Mouse (Mus musculus) gastrocnemius, adult 18-20 months (tissue): ENCODE data around the gene Usp35. TPM values are rescaled to one million over a fixed set of nuclear protein-coding genes. Genes with fewer than 3 reads are reported as not detected.
A peak's percentile ranks its signal among the peaks of the same experiment; 100 is the strongest.

Source experiments
- DNase-seq: peaks from one replicate; pipeline ENCODE4 v3.0.0; 2021; ENCODE audit warnings: low spot score
- long read RNA-seq, 2 experiments: library from polyadenylated mRNA; stranded (forward); transcript quantifications; one replicate each; pipeline ENCODE4 v2.0.0; 2021
- total RNA-seq, 2 experiments: library from RNA; stranded (reverse); gene quantifications; 2 replicates each; pipeline ENCODE4 v1.2.3; 2021

Usp35 gene
- total RNA-seq = under 1 TPM; 0.31 to 0.43 TPM
- long read RNA-seq, experiment 1 = 0 reads
- long read RNA-seq, experiment 2 = 0 reads

DNA sequence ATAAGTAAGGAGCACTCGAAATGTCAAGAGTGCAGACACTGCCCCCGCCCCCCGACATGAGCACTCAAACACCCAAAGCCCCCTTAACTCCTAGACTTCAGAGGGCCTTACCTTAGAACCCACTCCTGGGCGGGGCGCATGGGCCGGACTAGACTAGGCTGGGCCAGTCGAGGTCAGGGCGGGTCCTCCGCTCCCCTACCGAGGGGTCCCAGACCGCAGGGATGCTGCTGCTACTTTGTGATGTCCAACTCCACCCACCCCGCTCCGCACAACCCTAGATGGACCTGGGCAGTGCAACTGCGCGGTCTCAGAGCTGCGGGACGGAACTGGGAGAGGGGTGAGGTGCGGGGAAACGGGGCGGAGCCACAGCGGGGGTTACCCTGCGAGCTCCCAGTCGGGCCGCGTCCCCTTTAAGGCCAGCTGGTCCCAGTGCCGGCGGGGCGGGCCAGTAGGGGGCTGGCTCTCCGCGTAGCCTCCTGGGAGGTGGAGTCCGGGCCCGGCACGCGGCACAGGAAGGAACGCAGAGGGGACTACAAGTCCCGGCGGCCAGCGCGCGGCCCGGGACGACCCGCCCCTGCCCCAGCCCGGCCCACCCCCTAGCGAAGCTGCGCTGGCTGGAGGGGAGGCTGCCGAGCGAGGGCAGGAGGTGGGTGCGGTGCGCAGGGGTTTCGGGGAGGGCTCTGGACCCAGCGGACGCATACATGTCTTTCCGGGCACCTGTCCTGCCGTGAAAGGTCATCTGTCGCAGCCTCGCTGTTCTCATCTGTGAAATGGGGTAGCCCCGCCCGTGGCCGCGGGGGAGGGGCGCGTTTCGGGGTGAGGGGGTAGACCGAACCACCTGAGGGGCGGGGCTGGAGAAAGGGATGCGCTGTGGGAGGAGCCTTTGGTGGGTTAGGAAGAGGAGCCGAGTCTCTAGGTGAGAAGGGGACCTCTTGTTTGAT is at the start of gene Usp35, which contains the start of gene Kctd21:
Gene Usp35, minus strand, starts transcription at position 295 of the 941 bp plus-strand sequence.
Gene Kctd21, plus strand, starts transcription at position 602 of the 941 bp plus-strand sequence.
- DNase-seq = peak; percentile 95

DNA sequence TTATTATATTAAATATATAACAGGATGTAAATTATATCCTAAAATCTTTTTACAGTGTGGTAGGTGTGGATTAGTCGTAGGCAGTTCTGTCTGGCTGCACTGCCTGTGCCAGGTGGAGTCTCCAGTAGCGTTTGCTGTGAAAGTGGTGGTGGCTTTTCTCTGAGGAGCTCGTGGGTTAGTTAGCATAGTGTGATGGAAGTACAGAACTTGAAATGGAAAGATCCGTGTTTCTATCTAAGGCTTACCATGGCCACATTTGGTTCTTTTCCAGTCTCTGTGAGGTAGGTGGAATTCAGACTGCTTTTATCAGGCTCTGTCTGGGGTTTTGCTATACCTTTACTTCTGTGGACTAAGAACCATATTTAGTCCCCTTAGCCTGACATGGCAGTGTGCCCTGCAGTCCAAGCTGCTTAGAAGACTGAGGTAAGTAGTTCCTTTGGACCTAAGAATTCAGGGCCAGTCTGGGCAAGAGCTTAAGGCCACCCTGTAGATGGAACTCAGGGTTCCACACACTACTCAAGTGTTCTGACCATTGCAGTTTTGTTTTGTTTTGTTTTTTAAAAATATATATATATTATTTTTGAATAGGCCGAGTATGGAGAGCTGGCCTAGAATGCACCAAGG is 48.8 kb upstream of the Usp35 start:
- no peak for DNase-seq

DNA sequence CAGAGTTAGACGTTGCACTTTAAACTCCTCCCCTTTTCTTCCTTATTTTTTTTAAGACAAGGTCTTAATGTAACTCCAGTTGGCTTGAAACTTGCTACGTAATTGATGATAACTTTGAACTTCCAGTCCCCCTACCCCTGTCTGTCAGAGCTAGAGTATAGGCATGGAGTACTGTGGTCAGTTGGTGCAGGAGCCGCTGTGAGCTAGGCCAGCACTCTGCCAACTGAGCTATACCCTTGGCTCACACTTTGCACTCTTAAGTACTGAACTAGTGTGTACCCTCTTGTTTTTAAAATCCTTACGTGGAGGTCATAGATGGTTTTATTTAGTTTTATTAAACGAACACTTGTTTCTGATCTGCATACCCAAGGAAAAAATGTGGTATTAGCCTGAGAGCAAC is 47.5 kb upstream of the Usp35 start:
- DNase-seq = no peak

DNA sequence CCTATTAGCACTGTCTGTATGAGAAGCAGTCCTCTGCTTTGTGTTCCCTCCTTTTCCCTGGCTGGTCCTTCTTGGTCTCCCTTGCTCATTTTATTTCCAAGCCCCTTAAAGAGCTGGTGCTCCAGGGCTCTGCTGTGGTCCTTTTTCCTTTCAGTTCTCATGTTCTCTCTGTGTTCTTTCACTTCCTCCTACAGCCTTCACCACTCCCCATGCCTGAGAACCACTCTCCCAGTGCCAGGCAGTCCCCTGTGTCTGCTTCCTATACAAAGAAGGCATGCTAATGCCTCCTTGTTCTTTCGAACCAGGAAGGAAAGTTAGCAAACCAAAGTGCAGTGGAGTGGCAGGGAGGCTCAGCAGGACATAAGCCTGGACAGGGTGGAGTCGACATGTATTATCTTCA is 44.1 kb upstream of the Usp35 start:
- no peak for DNase-seq

DNA sequence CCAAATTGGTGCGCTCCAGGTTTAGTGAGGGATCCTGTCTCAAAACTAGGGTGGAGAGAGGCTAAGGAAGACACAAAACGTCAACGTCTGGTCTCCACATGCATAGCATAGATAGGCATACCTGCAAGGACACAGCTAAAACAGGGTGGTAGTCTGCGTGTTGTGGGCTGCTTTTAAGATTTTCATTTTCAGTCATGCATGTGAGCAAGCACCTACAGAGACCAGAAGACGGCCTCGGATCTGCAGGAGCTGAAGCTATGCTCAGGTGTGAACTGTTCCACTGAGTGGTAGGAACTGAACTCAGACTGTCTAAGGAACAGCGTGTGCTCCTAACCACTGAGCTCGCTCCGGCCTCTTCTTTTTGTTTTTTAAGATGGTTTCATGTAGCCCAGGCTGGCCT is 43.3 kb upstream of the Usp35 start:
- no peak for DNase-seq

DNA sequence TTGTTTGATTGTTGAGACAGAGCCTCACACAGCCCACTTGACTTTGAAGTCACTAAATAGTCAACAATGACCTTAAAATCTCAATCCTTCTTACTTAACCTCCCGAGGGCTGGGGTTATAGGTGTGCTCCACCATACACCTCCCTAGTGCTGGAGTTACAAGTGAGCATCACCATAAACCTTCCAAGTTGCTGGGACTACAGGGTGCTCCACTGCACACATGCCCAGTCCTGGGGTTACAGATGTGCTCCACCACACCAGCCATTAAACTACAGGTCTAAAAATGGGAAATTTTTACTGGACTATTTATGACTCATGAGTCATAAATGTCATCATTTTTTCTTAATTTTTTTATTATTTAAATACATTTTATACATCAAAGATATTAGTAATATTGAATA is 34.1 kb upstream of the Usp35 start:
- no peak for DNase-seq

DNA sequence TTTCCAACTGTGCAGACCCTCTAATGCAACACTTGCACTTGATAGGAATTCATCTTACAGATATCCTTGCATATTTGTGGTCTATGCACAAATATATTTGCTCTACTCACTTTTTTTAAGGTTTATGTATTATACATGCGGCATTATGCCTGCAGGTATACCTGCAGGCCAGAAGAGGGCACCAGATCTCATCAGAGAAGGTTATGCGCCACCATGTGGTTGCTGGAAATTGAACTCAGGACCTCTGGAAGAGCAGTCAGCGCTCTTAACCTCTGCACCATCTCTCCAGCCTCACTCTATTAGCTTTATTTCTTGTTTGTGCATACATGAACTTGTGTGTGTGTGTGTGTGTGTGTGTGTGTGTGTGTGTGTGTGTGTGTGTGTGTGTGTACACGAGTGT is 29.6 kb upstream of the Usp35 start:
- DNase-seq = no peak

DNA sequence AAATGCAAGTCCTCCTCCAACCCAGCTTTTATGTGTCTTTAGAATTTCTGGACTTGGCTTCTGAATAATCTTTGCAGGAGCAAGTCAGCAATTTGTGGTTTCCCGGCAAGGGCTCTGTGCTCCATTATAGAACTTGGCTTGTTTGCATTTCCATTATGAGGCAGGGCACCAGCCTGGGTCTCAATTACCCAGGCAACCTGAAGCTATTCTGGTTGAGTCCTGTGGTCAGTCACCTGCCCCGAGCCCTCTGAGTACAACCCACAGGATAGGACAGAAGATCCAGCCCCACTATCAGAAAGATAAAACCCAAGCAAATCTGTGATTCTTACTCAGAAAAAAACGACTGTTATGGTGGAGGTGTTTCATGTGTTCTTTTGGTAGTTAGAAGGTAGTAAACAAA is 29.1 kb upstream of the Usp35 start:
- no peak for DNase-seq

DNA sequence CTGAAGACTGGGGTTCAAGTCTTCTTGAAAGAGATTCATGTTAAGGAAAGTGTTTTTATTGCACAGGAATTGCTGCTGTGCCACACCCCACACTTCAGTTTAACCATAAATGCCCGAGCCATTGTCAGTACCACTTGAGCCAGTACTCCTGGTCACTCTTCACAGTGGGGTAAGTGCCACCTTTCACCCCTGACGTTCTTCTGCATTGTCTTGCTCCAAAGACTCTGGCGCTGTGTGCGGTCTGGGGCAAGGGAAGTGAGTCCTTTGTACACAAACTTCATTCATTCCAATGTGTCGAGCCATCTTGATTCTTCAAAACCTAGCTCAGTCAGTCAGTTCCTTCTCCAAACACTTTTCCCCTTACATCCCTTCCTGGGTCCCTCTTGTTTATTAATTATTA is 28.3 kb upstream of the Usp35 start:
- DNase-seq = no peak

DNA sequence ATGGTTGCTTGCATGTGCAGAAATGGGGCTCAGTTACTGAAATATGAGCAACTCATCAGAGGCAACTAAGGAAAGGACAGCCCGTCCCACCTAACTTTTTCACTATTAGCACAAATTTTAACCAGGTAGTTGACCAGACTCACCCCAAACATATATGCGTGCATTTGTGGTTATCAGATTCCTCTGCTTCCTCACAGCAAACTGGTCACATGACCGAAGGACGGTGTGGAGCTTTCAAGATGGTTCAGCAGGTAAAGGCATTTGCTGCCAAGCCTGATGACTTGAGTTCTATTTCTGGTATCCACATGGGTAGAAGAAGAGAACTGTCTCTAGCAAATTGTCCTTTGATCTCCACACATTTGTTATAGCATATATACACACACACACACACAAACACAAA is 26.5 kb upstream of the Usp35 start:
- no peak for DNase-seq

DNA sequence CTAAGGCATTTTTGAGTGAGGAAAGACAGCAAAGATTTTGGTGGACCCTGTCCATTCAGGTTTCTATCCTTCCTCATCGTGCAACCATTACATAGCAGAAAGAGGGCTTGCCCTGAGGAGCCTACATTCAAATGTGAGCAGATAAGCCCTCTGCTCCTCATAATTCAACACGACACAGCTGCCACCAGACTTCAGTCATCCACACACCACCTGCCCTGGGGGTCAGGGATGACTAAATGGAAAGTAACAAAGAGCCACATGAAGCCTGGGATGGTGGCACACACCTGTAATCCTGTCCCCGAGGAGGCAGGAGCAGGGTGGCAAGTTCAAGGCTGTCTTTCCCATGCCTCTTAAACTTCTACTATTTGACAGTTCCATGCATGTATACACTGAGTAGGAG is 26.0 kb upstream of the Usp35 start:
- no peak for DNase-seq

DNA sequence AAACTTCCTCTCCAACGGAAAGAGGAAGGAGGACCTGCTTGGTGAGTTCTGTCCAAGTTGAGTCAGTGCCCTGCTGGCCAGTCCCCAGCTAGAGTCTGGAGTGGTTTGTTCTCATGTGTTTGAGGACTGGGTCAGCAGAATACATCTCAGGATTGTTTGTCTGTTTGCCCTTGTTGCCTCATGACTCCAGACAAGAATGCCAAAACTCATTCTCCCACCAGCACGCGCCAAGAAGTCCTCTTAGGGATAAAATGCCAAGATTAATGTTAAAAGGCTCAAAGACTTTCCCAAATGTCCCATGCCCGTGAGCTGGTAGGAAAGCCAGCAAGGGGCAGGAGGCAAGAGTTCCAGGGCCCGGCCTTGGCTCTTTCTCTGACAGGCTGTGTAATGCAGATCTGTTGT is 25.1 kb upstream of the Usp35 start:
- DNase-seq = peak; percentile 69

DNA sequence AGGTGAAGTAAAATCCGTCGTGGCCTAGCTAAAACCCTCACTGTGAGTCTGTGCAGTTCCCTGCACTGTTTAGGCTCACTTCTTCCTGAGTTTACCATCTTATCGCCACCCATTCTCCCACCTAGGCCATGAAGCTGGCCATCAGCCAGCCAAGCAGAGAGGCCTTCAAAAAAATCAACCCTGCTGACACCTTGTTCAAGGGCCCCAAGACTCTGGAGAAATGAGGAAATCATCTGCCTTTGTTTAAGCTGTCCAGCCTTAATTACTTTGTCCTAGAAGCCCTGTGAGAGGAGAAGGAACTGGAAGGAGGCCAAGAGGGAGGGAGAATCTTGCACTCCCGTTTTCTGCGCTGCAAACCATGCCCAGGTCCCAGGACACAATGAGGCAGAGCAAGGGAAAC is 24.4 kb upstream of the Usp35 start:
- DNase-seq = no peak

DNA sequence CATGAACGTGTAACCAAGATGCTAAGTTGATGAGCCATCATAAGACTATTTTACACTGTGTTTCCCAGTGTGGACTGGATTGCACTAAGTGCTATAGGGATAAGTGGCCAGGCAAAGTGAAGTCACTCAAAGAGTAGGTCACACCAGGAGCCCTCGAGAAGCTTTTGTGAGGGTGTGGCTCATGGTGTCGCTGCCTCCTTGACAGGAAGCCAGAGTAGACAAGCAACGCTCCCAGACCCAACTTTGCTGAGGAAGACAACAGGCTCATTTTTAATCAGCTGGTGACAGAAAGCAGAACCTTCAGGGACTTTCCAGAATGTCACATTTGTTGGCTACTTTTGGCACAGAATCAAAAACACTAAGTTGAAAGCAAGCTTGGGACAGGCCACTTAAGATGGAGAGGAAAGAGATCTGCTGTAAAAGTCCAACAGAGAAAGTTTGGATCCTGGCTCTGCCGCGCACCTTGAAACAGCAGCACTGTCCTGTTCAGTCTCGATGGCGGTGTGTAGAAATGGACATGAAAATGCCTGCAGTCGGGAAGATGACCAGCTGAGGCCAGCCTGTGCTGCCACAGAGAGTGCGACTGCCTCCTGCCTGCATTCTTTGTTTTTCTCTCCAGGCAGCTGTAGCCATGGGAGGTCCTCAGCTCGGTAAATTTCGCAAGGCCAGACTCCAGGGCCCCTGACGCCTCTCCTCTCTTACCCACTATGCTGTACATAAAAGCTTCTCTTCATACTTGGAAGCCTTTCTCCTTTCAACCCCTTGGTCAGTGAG is 23.4 kb upstream of the Usp35 start:
- DNase-seq = peak; percentile 23

DNA sequence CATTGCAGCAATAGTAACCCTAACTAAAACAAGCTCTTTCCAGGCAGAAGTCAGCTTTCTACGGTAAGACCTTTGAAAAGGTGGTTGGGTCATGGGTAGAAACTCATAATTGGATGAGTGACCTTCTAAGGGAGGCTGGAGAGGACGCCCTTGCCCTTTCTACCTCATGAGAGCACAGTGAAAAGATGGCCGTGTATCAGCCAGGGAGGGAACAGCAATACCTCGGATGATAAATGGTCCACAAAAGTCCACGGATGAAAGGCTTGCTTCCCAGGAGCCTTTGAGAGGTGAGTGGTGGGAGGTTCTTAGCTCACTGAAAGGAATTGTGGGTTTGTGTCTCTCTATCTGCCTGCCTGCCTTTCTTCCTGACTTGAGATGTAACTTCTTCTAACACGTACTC is 21.5 kb upstream of the Usp35 start:
- no peak for DNase-seq

DNA sequence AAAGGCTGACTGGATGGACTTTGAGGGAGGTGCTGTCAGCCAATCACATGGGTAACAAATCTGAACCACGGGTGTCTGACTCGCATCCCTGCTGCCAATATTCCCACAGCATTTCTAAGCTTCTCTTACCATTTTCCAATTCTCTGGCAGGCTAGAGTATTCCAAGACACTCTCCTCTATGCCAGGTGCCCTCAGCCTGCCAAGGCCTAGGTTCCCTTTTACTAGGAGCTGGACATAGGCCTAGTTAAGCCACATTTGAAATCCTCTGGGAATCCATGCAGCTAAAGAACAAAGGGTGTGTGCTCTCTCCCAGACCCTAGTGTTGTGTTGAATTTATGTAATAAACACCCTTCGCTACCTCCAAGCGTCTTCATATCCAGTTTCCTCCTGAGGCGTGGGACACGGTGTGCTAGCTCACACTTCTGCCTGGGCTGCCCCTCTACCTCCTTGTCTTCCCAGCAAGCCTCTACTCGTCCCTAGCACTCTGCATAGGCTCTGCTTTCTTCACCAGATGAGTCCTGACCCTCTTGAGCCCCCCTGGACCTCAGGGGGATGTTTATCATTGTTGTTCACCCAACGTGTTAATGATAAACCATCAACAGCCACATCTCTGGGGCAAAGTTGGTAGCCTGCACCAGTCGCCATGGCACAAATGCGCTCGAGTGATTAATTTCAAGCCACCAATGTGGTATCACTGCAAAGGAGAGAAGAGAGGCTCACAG is 20.1 kb upstream of the Usp35 start:
- no peak for DNase-seq

DNA sequence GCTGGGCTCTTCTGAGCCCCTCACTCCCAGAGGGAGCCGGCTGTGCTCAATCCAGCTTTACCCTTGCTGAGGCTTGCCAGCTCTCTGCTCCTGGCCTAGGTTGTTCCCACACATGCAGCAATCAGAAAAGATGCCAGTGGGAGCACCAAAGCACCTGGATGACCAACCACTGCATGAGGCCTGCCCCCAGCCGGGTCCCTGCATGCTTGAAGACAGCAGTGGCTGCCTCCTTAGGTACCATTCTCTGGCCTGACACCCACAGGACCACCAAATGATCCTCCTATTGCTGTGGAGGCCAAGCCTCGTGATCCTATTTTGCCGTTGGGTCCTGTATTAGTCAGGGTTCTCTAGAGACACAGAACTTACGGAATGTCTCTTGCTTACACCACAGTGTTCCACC is 19.1 kb upstream of the Usp35 start:
- DNase-seq = no peak

DNA sequence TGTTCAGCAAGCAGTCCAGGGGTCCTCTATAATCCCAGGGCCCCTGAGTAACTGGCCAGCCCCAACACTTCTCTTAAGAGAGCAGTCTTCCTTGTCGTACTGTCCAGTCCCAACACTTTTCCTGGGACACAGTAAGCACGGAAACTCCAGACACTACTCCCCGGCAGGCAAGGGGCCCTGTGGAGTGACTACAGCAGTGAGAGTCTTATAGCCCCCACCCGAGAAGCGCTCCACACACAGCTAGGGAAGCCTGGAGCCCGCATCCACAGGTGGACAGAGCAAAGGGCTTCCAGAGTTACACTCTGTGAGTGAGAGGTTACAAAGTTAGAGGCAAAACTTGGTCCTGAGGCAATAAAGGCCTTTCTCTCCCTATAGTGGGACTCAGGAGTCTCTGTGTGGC is 17.6 kb upstream of the Usp35 start:
- DNase-seq = no peak

DNA sequence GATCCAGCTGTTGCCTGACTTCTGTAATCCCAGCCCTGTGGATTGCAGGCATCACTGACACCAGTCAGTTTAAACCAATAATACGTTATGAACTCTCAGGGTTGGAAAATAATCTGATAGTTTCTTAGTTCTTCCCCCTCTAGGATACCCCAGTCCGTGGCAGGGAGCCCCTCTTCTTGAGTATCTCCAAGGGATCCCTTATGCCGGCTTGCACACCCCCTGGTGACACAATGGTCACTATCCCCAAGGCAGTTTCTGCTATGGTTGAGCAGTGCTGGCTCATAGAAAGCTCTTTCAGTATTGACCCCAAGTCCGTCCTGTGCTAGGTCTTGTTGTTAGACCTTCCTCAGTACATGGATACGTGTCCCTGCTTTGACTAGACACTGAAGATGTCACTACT is 17.0 kb upstream of the Usp35 start:
- no peak for DNase-seq

DNA sequence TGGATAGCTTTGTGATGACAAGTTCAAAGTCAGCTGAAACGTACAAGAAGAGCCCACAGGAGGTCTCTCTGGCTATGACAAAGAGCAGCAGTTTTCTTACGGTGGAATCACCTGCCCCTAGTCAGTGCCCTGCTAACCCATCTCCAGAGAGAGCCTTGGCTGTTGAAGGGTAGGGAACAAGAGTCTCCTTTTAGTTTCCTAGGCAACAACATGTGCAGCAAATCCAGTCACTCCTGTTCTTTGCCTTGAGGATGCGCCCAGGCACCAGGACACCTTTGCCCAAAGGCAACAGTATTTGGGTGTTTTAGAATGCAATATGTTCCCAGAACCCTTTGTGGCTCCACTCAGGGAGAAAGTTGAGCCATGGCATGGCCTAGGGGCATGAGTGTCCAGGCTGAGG is 16.5 kb upstream of the Usp35 start:
- no peak for DNase-seq

DNA sequence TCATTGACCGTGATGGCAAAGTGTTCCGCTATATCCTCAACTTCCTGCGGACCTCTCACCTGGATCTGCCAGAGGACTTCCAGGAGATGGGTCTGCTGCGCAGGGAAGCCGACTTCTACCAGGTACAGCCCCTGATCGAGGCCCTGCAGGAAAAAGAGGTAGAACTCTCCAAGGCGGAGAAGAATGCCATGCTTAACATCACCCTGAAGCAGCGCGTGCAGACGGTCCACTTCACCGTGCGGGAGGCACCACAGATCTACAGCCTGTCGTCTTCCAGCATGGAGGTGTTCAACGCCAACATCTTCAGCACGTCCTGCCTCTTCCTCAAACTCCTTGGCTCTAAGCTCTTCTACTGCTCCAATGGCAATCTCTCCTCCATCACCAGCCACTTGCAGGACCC is 15.6 kb upstream of the Usp35 start:
- no peak for DNase-seq

DNA sequence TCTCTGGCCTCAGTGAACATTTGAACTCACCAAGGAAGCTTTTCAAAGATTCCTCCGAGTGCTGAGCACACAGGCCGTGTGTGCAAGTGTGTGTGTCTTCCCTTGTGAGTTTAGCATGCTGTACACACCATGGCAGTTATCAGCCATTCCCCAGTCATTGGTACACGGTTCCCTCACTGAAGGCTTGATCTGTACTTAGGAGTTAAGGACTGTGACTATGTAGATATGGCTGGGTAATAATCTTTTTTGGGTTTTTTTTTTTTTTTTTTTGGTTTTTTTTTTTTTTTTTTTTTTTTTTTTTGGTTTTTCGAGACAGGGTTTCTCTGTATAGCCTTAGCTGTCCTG is 15.0 kb upstream of the Usp35 start:
- no peak for DNase-seq
